Comparison of ENCODE assay signal across 8 mouse cellular contexts in genomic region chr14:46831295-46831694, GRCm38 (mm10). TPM values are rescaled to one million over a fixed set of nuclear protein-coding genes. Genes with fewer than 3 reads are reported as not detected.
DNase-seq lines count a peak whose midpoint lies in the region; ATAC-seq and TF ChIP-seq lines count a peak whose summit lies in the region.

No protein-coding gene starts in this region.

- no peaks in the 10 kb centered on the region for H3K9me3 ChIP-seq in forebrain, embryonic 10.5 days
- no peaks in the 10 kb centered on the region for H3K9me3 ChIP-seq in intestine, embryonic 15.5 days
- H3K9me3 ChIP-seq in neural tube, embryonic 13.5 days: no peaks in the 10 kb centered on the region

- no peak for DNase-seq in testis, postnatal 14 days (ENCODE audit: low spot score)
- DNase-seq in forebrain, embryonic 10.5 days (ENCODE audit: extremely low spot score, low spot score): no peak
- no peak for DNase-seq in gastrocnemius, postnatal 25 days
- DNase-seq in adipocyte (ENCODE audit: low spot score): no peak
- no peak for DNase-seq in left cerebral cortex, postnatal 36 days (ENCODE audit: low spot score in 2 of 2)

- H3K36me3 ChIP-seq in testis, adult 2 months (ENCODE audit: control insufficient read depth, insufficient read depth, low read length): no peaks in the 10 kb centered on the region
- no peaks in the 10 kb centered on the region for H3K36me3 ChIP-seq in forebrain, embryonic 10.5 days (replicated peaks)
- no peaks in the 10 kb centered on the region for H3K36me3 ChIP-seq in intestine, embryonic 15.5 days
- no peaks in the 10 kb centered on the region for H3K36me3 ChIP-seq in neural tube, embryonic 13.5 days

- peak overlapping the region; percentile 76; the same call in 1 of the 2 replicates for H3K27ac ChIP-seq in testis, adult 2 months (ENCODE audit: control insufficient read depth, insufficient read depth, low read depth, low read length)
- H3K27ac ChIP-seq in forebrain, embryonic 10.5 days: peak overlapping the region; percentile 90
- H3K27ac ChIP-seq in intestine, embryonic 15.5 days: peak overlapping the region; percentile 72
- no peak overlapping the region for H3K27ac ChIP-seq in neural tube, embryonic 13.5 days (replicated peaks)

- no peaks in the 10 kb centered on the region for H3K27me3 ChIP-seq in testis, adult 2 months (ENCODE audit: control insufficient read depth, insufficient read depth, low read length)
- H3K27me3 ChIP-seq in forebrain, embryonic 10.5 days (ENCODE audit: poor library complexity, severe bottlenecking): no peaks in the 10 kb centered on the region
- H3K27me3 ChIP-seq in intestine, embryonic 15.5 days (replicated peaks): no peaks in the 10 kb centered on the region
- H3K27me3 ChIP-seq in neural tube, embryonic 13.5 days: no peaks in the 10 kb centered on the region; the same call in 1 of the 2 replicates

- no peak for TF ChIP-seq POLR2A in testis, adult 2 months (IDR thresholded peaks at IDR 0.05; ENCODE audit: control insufficient read depth, low read depth, low read length)

- H3K4me1 ChIP-seq in testis, adult 2 months (ENCODE audit: control insufficient read depth, insufficient read depth, low read length): no peaks in the 10 kb centered on the region; the same call in 1 of the 2 replicates
- H3K4me1 ChIP-seq in forebrain, embryonic 10.5 days: peaks cover 29% of the 10 kb centered on the region
- H3K4me1 ChIP-seq in intestine, embryonic 15.5 days (replicated peaks): no peaks in the 10 kb centered on the region
- peaks cover 20% of the 10 kb centered on the region for H3K4me1 ChIP-seq in neural tube, embryonic 13.5 days (replicated peaks)

- intact Hi-C loops in left cerebral cortex, postnatal 36 days (cut with DNase I): no loop called here

- peak overlapping the region; percentile 74; the same call in 1 of the 2 replicates for H3K9ac ChIP-seq in intestine, embryonic 15.5 days
- peak overlapping the region; percentile 78 for H3K9ac ChIP-seq in neural tube, embryonic 13.5 days

- ATAC-seq in intestine, embryonic 15.5 days: peak; percentile 30; the same call in 1 of the 2 replicates
- no peak for ATAC-seq in neural tube, embryonic 13.5 days (ENCODE audit: low read depth)

- 10% methylated on average over 4 of the region's 4 CpGs for WGBS in forebrain, embryonic 10.5 days
- 3% methylated on average over 4 of the region's 4 CpGs for WGBS in intestine, embryonic 15.5 days
- 6% methylated on average over 4 of the region's 4 CpGs for WGBS in neural tube, embryonic 13.5 days

- peak overlapping the region; percentile 97 for H3K4me3 ChIP-seq in testis, adult 2 months (ENCODE audit: control insufficient read depth, low read depth, low read length)
- peak overlapping the region; percentile 96 for H3K4me3 ChIP-seq in forebrain, embryonic 10.5 days
- peak overlapping the region; percentile 83 for H3K4me3 ChIP-seq in intestine, embryonic 15.5 days (replicated peaks)
- peak overlapping the region; percentile 69 for H3K4me3 ChIP-seq in neural tube, embryonic 13.5 days

- H3K4me2 ChIP-seq in intestine, embryonic 15.5 days (replicated peaks): peak overlapping the region; percentile 82
- H3K4me2 ChIP-seq in neural tube, embryonic 13.5 days: peak overlapping the region; percentile 92

- no peak for TF ChIP-seq CTCF in testis, adult 2 months (IDR thresholded peaks at IDR 0.05; ENCODE audit: control insufficient read depth, insufficient read depth, insufficient replicate concordance, low read depth, low read length)

RNA-seq across cellular contexts. Expression of gene Cgrrf1, which starts 0.6 kb away (rescaled TPM):
- 76.9 and 78.5 TPM in 2 replicates for polyA plus RNA-seq in testis, adult 2 months (2012; rRNA removed)
- polyA plus RNA-seq in forebrain, embryonic 10.5 days (2016; fragmentation: Nextera tagmentation; extraction: Ambion mirVana): 34.5 and 35.8 TPM in 2 replicates
- polyA plus RNA-seq in intestine, embryonic 15.5 days (2015; fragmentation: Nextera tagmentation; extraction: Ambion mirVana): 21.6 and 22.7 TPM in 2 replicates
- 22.2 and 24.4 TPM in 2 replicates for polyA plus RNA-seq in neural tube, embryonic 13.5 days (2015; fragmentation: Nextera tagmentation; extraction: Ambion mirVana)
- 10 to 100 TPM; 48.6 to 51.3 TPM for total RNA-seq in gastrocnemius, postnatal 25 days (2021)
- 10 to 100 TPM; 34.5 to 36.3 TPM for total RNA-seq in left cerebral cortex, postnatal 36 days (2021)

RNA-seq across cellular contexts. Expression of gene Gmfb, which starts 9.3 kb away (rescaled TPM):
- 56.6 and 69.6 TPM in 2 replicates for polyA plus RNA-seq in testis, adult 2 months (2012; rRNA removed)
- 106 and 107 TPM in 2 replicates for polyA plus RNA-seq in forebrain, embryonic 10.5 days (2016; fragmentation: Nextera tagmentation; extraction: Ambion mirVana)
- polyA plus RNA-seq in intestine, embryonic 15.5 days (2015; fragmentation: Nextera tagmentation; extraction: Ambion mirVana): 48.7 and 55.4 TPM in 2 replicates
- polyA plus RNA-seq in neural tube, embryonic 13.5 days (2015; fragmentation: Nextera tagmentation; extraction: Ambion mirVana): 100 and 110 TPM in 2 replicates
- 10 to 100 TPM; 18.8 to 26.1 TPM for total RNA-seq in gastrocnemius, postnatal 25 days (2021)
- 100 to 1,000 TPM; 133 to 145 TPM for total RNA-seq in left cerebral cortex, postnatal 36 days (2021)

RNA-seq across cellular contexts. Expression of gene Cnih1, which starts 43.1 kb away (rescaled TPM):
- polyA plus RNA-seq in testis, adult 2 months (2012; rRNA removed): 9.9 and 10.1 TPM in 2 replicates
- 204 and 209 TPM in 2 replicates for polyA plus RNA-seq in forebrain, embryonic 10.5 days (2016; fragmentation: Nextera tagmentation; extraction: Ambion mirVana)
- 203 and 209 TPM in 2 replicates for polyA plus RNA-seq in intestine, embryonic 15.5 days (2015; fragmentation: Nextera tagmentation; extraction: Ambion mirVana)
- polyA plus RNA-seq in neural tube, embryonic 13.5 days (2015; fragmentation: Nextera tagmentation; extraction: Ambion mirVana): 220 and 232 TPM in 2 replicates
- 10 to 100 TPM; 48.1 to 52.8 TPM for total RNA-seq in gastrocnemius, postnatal 25 days (2021)
- 10 to 100 TPM; 72.9 to 85.2 TPM for total RNA-seq in left cerebral cortex, postnatal 36 days (2021)

RNA-seq across cellular contexts. Expression of gene Samd4, which starts 51.4 kb away (rescaled TPM):
- 693 and 832 TPM in 2 replicates for polyA plus RNA-seq in testis, adult 2 months (2012; rRNA removed)
- 3.4 and 3.7 TPM in 2 replicates for polyA plus RNA-seq in forebrain, embryonic 10.5 days (2016; fragmentation: Nextera tagmentation; extraction: Ambion mirVana)
- 5.2 and 5.4 TPM in 2 replicates for polyA plus RNA-seq in intestine, embryonic 15.5 days (2015; fragmentation: Nextera tagmentation; extraction: Ambion mirVana)
- polyA plus RNA-seq in neural tube, embryonic 13.5 days (2015; fragmentation: Nextera tagmentation; extraction: Ambion mirVana): 3.1 and 4.5 TPM in 2 replicates
- total RNA-seq in gastrocnemius, postnatal 25 days (2021): 10 to 100 TPM; 34.2 to 54.3 TPM
- 10 to 100 TPM; 25.8 to 27.2 TPM for total RNA-seq in left cerebral cortex, postnatal 36 days (2021)

Comparison
In these comparisons a context has a peak if more than half of its experiments do, and no peak if none do; other contexts are left out.
1. RNA of gene Cnih1, which starts 43.1 kb away (polyA plus RNA-seq): 220 to 232 TPM in neural tube, embryonic 13.5 days, 203 to 209 TPM in intestine, embryonic 15.5 days and 204 to 209 TPM in forebrain, embryonic 10.5 days; 9.9 to 10.1 TPM in testis, adult 2 months; every median in the first group is over 10 times any median in the second.
2. Peak in every context shown above with its lines, with median percentiles within 50 percentile points of each other: H3K4me3 ChIP-seq.